Mouse (Mus musculus) Muller cell, postnatal 12 days (primary cell): ENCODE measurements at regions not wholly inside any gene's neighbourhood (a gene's known extent, or its start where the extent isn't known, plus 50 kb on each side); places are given as distances from the start of the nearest gene placed in this dataset.

Source experiments
- DNase-seq: peaks from one replicate; pipeline ENCODE4 v3.0.0-alpha.2; 2015; ENCODE audit errors: inconsistent ontology term

DNA sequence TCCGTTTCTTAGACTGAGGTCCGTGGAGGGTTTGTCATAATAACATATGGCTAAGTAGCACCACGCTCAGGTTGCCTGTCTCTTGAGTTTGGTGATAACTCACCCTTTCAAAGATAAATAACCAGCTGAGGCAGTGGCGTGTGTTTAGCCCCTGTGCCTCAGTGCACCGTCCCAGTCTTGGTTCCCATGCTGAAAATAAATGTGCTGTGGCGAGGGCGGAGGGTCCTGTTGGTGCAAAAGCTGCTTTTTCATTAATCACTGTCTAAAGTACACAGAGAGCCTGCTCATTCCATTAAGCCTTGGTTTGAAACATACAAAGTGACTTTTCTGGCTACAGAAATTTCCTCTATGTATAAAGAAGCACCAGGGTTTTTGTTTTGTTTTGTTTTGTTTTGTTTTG is 439.8 kb upstream of the Fam84a start:
- no peak for DNase-seq

DNA sequence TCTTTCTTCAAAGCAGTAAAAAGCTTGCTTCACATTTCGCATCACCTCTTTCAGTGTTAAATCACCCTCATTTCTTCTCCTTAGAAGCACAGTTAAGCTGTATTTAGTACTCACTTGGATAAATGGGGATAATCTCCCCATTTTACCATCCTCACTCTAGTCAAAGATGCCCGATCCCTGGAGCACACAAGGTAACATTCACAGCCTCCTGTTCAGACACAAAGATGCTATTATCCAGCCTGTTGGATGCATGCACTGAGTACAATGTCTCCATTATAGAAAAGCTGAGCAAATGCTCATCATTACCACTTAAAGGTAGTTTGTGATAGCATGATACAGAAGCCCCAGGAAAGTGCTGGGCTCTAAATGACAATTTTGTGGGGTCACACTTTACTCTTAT is 422.4 kb upstream of the Fam84a start:
- no peak for DNase-seq

DNA sequence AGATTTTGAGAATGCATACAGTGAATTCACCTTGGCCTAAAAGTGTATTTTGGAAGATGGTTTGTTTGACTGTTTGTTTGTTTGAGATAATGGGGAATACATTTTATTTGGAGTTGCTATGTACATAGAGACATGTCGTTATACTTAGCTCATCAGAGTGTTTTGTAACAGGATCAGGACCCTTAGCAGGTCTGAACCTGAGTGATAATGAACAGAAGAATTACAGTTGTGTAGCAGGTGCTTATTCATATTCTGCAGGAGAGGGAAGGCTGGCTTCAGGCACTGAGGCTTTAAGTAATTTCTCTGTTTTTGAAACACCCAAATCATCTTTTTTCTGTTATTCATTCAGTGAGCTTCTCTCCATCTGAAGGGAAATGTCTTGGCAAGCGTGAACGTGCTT is 413.1 kb upstream of the Fam84a start:
- DNase-seq, result no peak

DNA sequence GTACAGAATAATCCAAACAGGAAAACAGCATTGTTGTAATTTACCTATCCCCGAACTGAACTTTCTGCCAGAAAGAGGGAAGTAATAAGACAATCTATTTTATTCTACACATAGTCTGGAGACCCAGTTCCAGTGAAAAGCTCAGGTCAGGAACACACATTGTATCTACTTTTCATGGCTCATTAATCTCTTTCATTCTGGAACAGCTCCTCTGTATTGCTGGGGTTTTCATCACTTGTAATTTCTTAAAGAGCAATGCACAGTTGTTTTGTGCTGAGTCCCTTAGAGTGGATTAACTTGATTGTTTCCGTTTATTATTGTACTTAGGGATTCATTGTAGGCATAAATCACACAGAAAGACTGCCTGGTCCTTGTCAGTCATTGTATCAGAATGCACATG is 400.3 kb upstream of the Fam84a start:
- DNase-seq, result no peak

DNA sequence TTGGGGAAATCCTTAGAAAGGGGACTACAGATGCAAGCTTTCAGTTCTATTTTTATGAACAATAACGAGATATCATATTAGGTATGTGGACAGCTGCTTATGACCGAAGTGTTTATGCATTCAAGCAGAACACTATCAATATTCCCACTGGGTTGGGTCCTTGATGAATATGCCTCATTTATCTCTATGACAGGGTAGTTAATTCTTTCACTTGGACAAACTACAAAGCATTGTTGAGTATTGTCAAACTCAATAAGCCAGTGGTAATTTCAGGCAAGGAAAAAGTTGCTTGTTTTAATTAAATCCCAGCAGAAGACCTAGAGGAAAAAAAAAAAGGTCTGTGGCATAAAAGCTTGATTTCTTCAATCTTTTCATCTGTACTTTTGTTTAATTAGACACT is 397.4 kb upstream of the Fam84a start:
- DNase-seq, result peak; percentile 44

DNA sequence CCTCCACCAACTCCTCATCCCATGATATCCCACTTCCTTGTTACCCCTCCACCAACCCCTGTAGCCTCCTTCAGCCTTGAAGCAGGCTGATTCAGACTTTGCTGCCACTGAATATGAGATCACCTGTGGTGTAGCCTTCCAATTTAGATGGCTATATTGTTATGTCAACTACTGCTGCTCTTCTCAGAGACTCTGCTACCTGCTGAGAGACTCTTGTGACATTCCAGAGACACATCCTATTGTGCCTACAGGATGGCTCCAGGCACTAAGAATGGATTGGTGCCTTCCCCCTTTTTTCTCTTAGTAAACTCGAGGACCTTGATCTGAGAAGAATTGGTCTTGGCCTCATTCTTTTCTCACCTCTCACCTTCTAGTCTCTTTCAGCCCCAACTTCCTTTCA is 369.9 kb upstream of the Fam84a start:
- no peak for DNase-seq

DNA sequence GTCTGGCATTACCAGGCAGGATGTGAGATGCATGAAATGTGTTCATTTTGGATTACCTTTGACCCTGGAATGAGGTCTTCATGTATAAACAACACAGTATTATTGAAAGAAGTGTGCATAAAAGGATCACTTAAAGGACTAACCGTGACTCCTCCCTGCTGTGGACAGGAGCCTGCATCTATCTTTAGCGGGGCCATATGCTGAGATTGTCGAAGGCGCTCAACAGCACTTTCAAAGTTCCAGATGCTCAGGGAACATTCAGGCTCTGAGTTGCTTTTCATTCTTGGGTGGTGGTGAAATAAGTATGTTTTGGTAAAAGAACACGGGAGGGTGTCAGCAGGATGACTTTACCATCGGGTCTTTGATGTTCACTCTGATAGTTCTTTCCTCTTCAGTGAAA is 363.7 kb upstream of the Fam84a start:
- no peak for DNase-seq
